Mouse (Mus musculus) brain, embryonic 14.5 days (tissue): ENCODE results near the gene Mlip.

Source experiments
- CTCF ChIP-seq: fragments of 200-500 bp; IDR thresholded peaks from 2 replicates; pipeline ENCODE4 v1.5.1; 2012; ENCODE audit warnings: inconsistent platforms, mild to moderate bottlenecking, moderate library complexity, borderline replicate concordance; ENCODE audit not compliant: insufficient read depth, insufficient read length; ENCODE audit errors: extremely low read depth
- POLR2A ChIP-seq: fragments of 200-500 bp; IDR thresholded peaks from 2 replicates; pipeline ENCODE4 v1.6.1; 2012; ENCODE audit warnings: mild to moderate bottlenecking, inconsistent platforms, borderline replicate concordance; ENCODE audit not compliant: poor library complexity, insufficient read depth, insufficient read length, severe bottlenecking; ENCODE audit errors: extremely low read depth

GRCm38 (mm10) chr9:77388956-77389355 is 36.2 kb upstream of the Mlip start:
- no peak for TF ChIP-seq CTCF
- TF ChIP-seq POLR2A: no peak
